Comparison of ENCODE assay signal across 35 mouse cellular contexts in the genomic region with DNA sequence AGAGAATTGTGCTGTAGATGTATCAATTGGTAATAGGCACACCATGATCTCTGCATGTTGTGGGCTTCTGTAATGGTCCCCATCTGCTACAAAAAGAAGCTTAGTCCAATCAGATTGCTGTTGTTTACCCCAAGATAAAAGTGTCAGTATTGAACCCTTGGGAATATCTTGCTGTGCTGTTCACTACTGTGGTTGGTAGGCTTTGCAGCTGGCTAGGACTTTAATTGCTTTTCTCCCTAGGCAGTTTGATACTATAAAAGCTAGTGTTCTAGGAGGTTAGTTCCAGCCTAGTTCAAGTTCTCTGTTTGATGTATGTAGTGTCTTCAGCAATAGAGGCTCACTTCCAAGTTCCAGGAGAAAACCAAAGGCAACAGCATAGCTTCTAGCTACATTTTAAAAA.
"Had no signal": no experiment of that assay in that cellular context is flagged by ENCODE, and none has a peak within 500 bp of the region (broad histone marks: within the 10 kb centered on the region; RNA-seq: fewer than 3 reads in every experiment).

No protein-coding gene starts in this region.

- H3K27ac ChIP-seq: heart, embryonic 10.5 days; heart, embryonic 13.5 days; heart, embryonic 15.5 days; hindbrain, embryonic 10.5 days; hindbrain, embryonic 12.5 days; hindbrain, embryonic 13.5 days; hindbrain, embryonic 14.5 days; hindbrain, embryonic 15.5 days; hindbrain, postnatal 0 days; intestine, embryonic 15.5 days; kidney, embryonic 15.5 days; kidney, postnatal 0 days; layer of hippocampus, adult 2 months had no signal

- H3K4me3 ChIP-seq: heart, embryonic 10.5 days; heart, embryonic 12.5 days; heart, embryonic 13.5 days; heart, embryonic 15.5 days; hindbrain, embryonic 10.5 days; hindbrain, embryonic 12.5 days; hindbrain, embryonic 13.5 days; hindbrain, embryonic 15.5 days; intestine, embryonic 15.5 days; kidney, embryonic 15.5 days; layer of hippocampus, adult 2 months had no signal

- H3K9me3 ChIP-seq: heart, embryonic 10.5 days; heart, embryonic 12.5 days; heart, embryonic 15.5 days; hindbrain, embryonic 10.5 days; hindbrain, embryonic 12.5 days; hindbrain, embryonic 13.5 days; hindbrain, embryonic 15.5 days; intestine, embryonic 15.5 days; kidney, embryonic 15.5 days had no signal

- H3K36me3 ChIP-seq: heart, embryonic 10.5 days; heart, embryonic 12.5 days; heart, embryonic 13.5 days; heart, embryonic 15.5 days; hindbrain, embryonic 10.5 days; hindbrain, embryonic 12.5 days; hindbrain, embryonic 13.5 days; hindbrain, embryonic 15.5 days; intestine, embryonic 15.5 days; kidney, embryonic 15.5 days had no signal

- H3K4me2 ChIP-seq: heart, embryonic 11.5 days; heart, embryonic 12.5 days; heart, embryonic 13.5 days; heart, embryonic 15.5 days; hindbrain, embryonic 12.5 days; hindbrain, embryonic 13.5 days; hindbrain, embryonic 14.5 days; hindbrain, embryonic 15.5 days; intestine, embryonic 15.5 days; kidney, embryonic 15.5 days had no signal

- ATAC-seq: hindbrain, embryonic 16.5 days; hindbrain, postnatal 0 days; inflammation-experienced regulatory T-cells, adult 6 months; intestine, embryonic 15.5 days; intestine, embryonic 16.5 days; intestine, postnatal 0 days had no signal

- H3K27me3 ChIP-seq: heart, embryonic 12.5 days; heart, embryonic 13.5 days; heart, embryonic 15.5 days; hindbrain, embryonic 12.5 days; hindbrain, embryonic 13.5 days; hindbrain, embryonic 15.5 days; intestine, embryonic 15.5 days; kidney, embryonic 15.5 days had no signal

- H3K4me1 ChIP-seq: heart, embryonic 10.5 days; heart, embryonic 12.5 days; heart, embryonic 13.5 days; heart, embryonic 15.5 days; hindbrain, embryonic 10.5 days; hindbrain, embryonic 12.5 days; hindbrain, embryonic 15.5 days; intestine, embryonic 15.5 days; kidney, embryonic 15.5 days had no signal

- DNase-seq: heart, postnatal 10 days; heart, postnatal 14 days; heart, postnatal 36 days; heart, postnatal 4 days; kidney, adult 11 months; kidney, adult 18-20 months; kidney, adult 2 months; kidney, adult 8-10 months; kidney, adult 9 months; kidney, postnatal 10 days; kidney, postnatal 14 days; kidney, postnatal 25 days; kidney, postnatal 36 days; kidney, postnatal 4 days; layer of hippocampus, adult 9-11 months; layer of hippocampus, postnatal 36 days had no signal

- H3K9ac ChIP-seq: heart, embryonic 12.5 days; heart, embryonic 13.5 days; heart, embryonic 15.5 days; hindbrain, embryonic 12.5 days; hindbrain, embryonic 13.5 days; hindbrain, embryonic 14.5 days; hindbrain, embryonic 15.5 days; intestine, embryonic 15.5 days; kidney, embryonic 15.5 days had no signal
